Mouse (Mus musculus): ENCODE data around the gene Znrf3.

Znrf3 gene

GRCm38 (mm10) chr11:5271274-5272065, 173.2 kb downstream of the Znrf3 start:
- no peak for DNase-seq (ENCODE audit: low read depth, low spot score)

GRCm38 (mm10) chr11:5269846-5270461, 174.7 kb downstream of the Znrf3 start:
- no peak for DNase-seq (ENCODE audit: low read depth, low spot score)

- no peak for DNase-seq (ENCODE audit: low read depth, low spot score)
These were observed 178.9 kb downstream of the Znrf3 start for GRCm38 (mm10) chr11:5265764-5266163.

- no peak for DNase-seq (ENCODE audit: low read depth, low spot score)
These were observed 181.4 kb downstream of the Znrf3 start for GRCm38 (mm10) chr11:5263078-5263730.

GRCm38 (mm10) chr11:5261508-5262392, 182.9 kb downstream of the Znrf3 start, which contains the start of gene Kremen1:
Kremen1 (minus strand) TSS chr11:5261558.
- peak; percentile 80 for DNase-seq (ENCODE audit: low read depth, low spot score)

GRCm38 (mm10) chr11:5260942-5261459, 183.6 kb downstream of the Znrf3 start:
- DNase-seq (ENCODE audit: low read depth, low spot score), result no peak

- DNase-seq (ENCODE audit: low read depth, low spot score), result no peak
These were observed 184.6 kb downstream of the Znrf3 start for GRCm38 (mm10) chr11:5259944-5260598.

- no peak for DNase-seq (ENCODE audit: low read depth, low spot score)
These were observed 186.6 kb downstream of the Znrf3 start for GRCm38 (mm10) chr11:5258036-5258435.

GRCm38 (mm10) chr11:5257151-5257862, 187.3 kb downstream of the Znrf3 start:
- DNase-seq (ENCODE audit: low read depth, low spot score), result no peak

GRCm38 (mm10) chr11:5255509-5256014, 189.1 kb downstream of the Znrf3 start:
- DNase-seq (ENCODE audit: low read depth, low spot score), result peak; percentile 47

GRCm38 (mm10) chr11:5254016-5254415, 190.6 kb downstream of the Znrf3 start:
- DNase-seq (ENCODE audit: low read depth, low spot score), result no peak

- DNase-seq (ENCODE audit: low read depth, low spot score), result no peak
These were observed 191.1 kb downstream of the Znrf3 start for GRCm38 (mm10) chr11:5253528-5253927.

GRCm38 (mm10) chr11:5252727-5253126, 191.9 kb downstream of the Znrf3 start:
- DNase-seq (ENCODE audit: low read depth, low spot score), result no peak

GRCm38 (mm10) chr11:5251112-5251511, 193.5 kb downstream of the Znrf3 start:
- no peak for DNase-seq (ENCODE audit: low read depth, low spot score)

- no peak for DNase-seq (ENCODE audit: low read depth, low spot score)
These were observed 196.4 kb downstream of the Znrf3 start for GRCm38 (mm10) chr11:5248200-5248599.

- no peak for DNase-seq (ENCODE audit: low read depth, low spot score)
These were observed 199.2 kb downstream of the Znrf3 start for GRCm38 (mm10) chr11:5245431-5245830.

- no peak for DNase-seq (ENCODE audit: low read depth, low spot score)
These were observed 199.9 kb downstream of the Znrf3 start for GRCm38 (mm10) chr11:5244749-5245130.

GRCm38 (mm10) chr11:5243812-5244748, 200.6 kb downstream of the Znrf3 start:
- DNase-seq (ENCODE audit: low read depth, low spot score), result no peak

- DNase-seq (ENCODE audit: low read depth, low spot score), result no peak
These were observed 201.4 kb downstream of the Znrf3 start for GRCm38 (mm10) chr11:5243208-5243607.
